ENCODE assay signal across 9 mouse cellular contexts in the genomic region with DNA sequence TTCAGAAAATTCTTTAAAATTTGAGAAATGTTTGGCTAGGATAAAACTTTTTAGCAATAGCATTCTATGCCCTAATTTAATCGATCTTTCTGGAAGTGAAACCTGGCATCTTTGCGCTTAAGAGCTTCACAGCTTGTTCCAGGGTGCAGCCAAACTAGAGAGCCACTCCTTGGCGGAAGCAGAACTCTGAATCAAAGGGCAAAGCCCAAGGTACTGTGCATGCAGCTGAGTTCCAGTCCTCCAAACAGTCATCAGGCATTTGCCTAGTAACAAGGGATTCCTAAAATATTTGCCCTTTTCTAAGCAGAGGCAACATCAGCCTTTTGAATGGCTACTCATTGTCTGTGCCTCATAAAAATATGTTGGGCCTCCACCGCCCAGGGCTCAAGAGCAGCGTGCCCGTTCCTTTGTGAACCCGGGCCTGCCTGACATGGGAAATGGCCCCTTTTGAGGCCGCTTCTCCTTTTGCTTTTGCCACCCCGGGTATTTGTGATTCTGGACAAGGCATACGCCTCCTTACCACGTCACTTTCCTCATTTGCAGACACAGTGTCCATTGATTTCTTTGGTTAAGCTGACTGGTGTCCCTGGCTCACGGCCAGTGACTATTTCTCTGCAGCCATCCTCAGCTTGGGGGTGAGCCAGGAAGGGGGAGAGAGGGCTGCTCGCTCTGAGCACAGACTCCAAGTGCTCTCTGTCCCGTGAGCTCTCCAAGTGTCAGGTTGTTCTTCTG.
DNase-seq lines count a peak whose midpoint lies in the region; ATAC-seq and TF ChIP-seq lines count a peak whose summit lies in the region.
"Had no signal": no experiment of that assay in that cellular context is flagged by ENCODE, and none has a peak within 500 bp of the region (broad histone marks: within the 10 kb centered on the region; RNA-seq: fewer than 3 reads in every experiment).

No protein-coding gene starts in this region.

- ATAC-seq in embryonic facial prominence, embryonic 14.5 days (ENCODE audit: low read depth) = peak; percentile 50; the same call in 1 of the 2 replicates
- peak; percentile 47 for ATAC-seq in lung, postnatal 0 days

- peaks cover 6% of the 10 kb centered on the region; the same call in 1 of the 2 replicates for H3K4me1 ChIP-seq in embryonic facial prominence, embryonic 14.5 days (ENCODE audit: control insufficient read depth, insufficient read depth, low read length)
- peaks cover 13% of the 10 kb centered on the region; the same call in 1 of the 2 replicates for H3K4me1 ChIP-seq in lung, postnatal 0 days (ENCODE audit: insufficient read depth, low read depth, low read length)

- H3K27ac ChIP-seq in embryonic facial prominence, embryonic 14.5 days (replicated peaks; ENCODE audit: low read depth, low read length) = no peak overlapping the region
- no peak overlapping the region for H3K27ac ChIP-seq in lung, postnatal 0 days (ENCODE audit: low read length)
- H3K27ac ChIP-seq: limb, embryonic 13.5 days had no signal

- no peak overlapping the region for H3K4me2 ChIP-seq in embryonic facial prominence, embryonic 14.5 days (ENCODE audit: low read depth, low read length)
- no peak overlapping the region for H3K4me2 ChIP-seq in lung, postnatal 0 days (replicated peaks; ENCODE audit: low read depth, low read length)
- H3K4me2 ChIP-seq: limb, embryonic 13.5 days had no signal

- H3K9ac ChIP-seq in embryonic facial prominence, embryonic 14.5 days (ENCODE audit: low read depth, low read length) = no peak overlapping the region
- H3K9ac ChIP-seq in lung, postnatal 0 days (replicated peaks; ENCODE audit: low read depth) = no peak overlapping the region
- H3K9ac ChIP-seq: limb, embryonic 13.5 days had no signal

- peak; percentile 26 for DNase-seq in adrenal gland, adult 2 months
- DNase-seq in adrenal gland, adult 8-10 months = no peak
- peak; percentile 69 for DNase-seq in R1 (ENCODE audit: low read depth, low spot score)
- peak; percentile 51 for DNase-seq in embryonic facial prominence, embryonic 14.5 days (ENCODE audit: low spot score)
- DNase-seq in kidney, adult 9 months = peak; percentile 59
- peak; percentile 52 for DNase-seq in lung, postnatal 0 days (ENCODE audit: low spot score)
- peak; percentile 54 for DNase-seq in right cerebral cortex, postnatal 25 days
- DNase-seq in urinary bladder, postnatal 10 days (ENCODE audit: low spot score) = no peak

- 60% methylated on average over 14 of the region's 14 CpGs for WGBS in embryonic facial prominence, embryonic 14.5 days
- WGBS in lung, postnatal 0 days = 41% methylated on average over 14 of the region's 14 CpGs

- no peaks in the 10 kb centered on the region for H3K36me3 ChIP-seq in embryonic facial prominence, embryonic 14.5 days (ENCODE audit: control insufficient read depth, insufficient read depth, low read length)
- H3K36me3 ChIP-seq in lung, postnatal 0 days (ENCODE audit: insufficient read depth, low read length) = no peaks in the 10 kb centered on the region
- H3K36me3 ChIP-seq: limb, embryonic 13.5 days had no signal

- TF ChIP-seq EP300 in lung, postnatal 0 days (IDR thresholded peaks at IDR 0.05) = no peak

- H3K27me3 ChIP-seq in embryonic facial prominence, embryonic 14.5 days (replicated peaks; ENCODE audit: control insufficient read depth, insufficient read depth, low read length) = peaks cover 20% of the 10 kb centered on the region
- H3K27me3 ChIP-seq in lung, postnatal 0 days (replicated peaks; ENCODE audit: insufficient read depth, low read length) = no peaks in the 10 kb centered on the region

- H3K9me3 ChIP-seq in embryonic facial prominence, embryonic 14.5 days (ENCODE audit: control insufficient read depth, low read length) = no peaks in the 10 kb centered on the region
- no peaks in the 10 kb centered on the region for H3K9me3 ChIP-seq in lung, postnatal 0 days (ENCODE audit: low read length)
- H3K9me3 ChIP-seq: limb, embryonic 13.5 days had no signal

- no peak for TF ChIP-seq CTCF in lung, postnatal 0 days (IDR thresholded peaks at IDR 0.05)

- no peak overlapping the region for H3K4me3 ChIP-seq in embryonic facial prominence, embryonic 14.5 days (ENCODE audit: low read depth, low read length)
- no peak overlapping the region for H3K4me3 ChIP-seq in lung, postnatal 0 days (ENCODE audit: low read depth, low read length)
- H3K4me3 ChIP-seq: limb, embryonic 13.5 days had no signal

Comparison
In these comparisons a context has a peak if more than half of its experiments do, and no peak if none do; other contexts are left out.
1. DNase-seq: peak in adrenal gland, adult 2 months (single experiment), R1 (single experiment), embryonic facial prominence, embryonic 14.5 days (single experiment), kidney, adult 9 months (single experiment), lung, postnatal 0 days (single experiment) and right cerebral cortex, postnatal 25 days (single experiment); none in adrenal gland, adult 8-10 months (single experiment) and urinary bladder, postnatal 10 days (single experiment).